Mouse (Mus musculus): ENCODE results near the gene Prpf19.

The Prpf19 gene

GRCm38 (mm10) chr19:10895016-10895528 is at the start of gene Prpf19:
Gene Prpf19 (plus strand): TSS chr19:10895231.
- DNase-seq (ENCODE audit: extremely low spot score, low spot score), result peak; percentile 97

GRCm38 (mm10) chr19:10845454-10845853 is 49.6 kb upstream of the Prpf19 start:
- DNase-seq (ENCODE audit: extremely low spot score, low spot score), result no peak

GRCm38 (mm10) chr19:10846150-10846549 is 48.9 kb upstream of the Prpf19 start:
- DNase-seq (ENCODE audit: extremely low spot score, low spot score), result no peak

- DNase-seq (ENCODE audit: extremely low spot score, low spot score), result no peak
Observed at GRCm38 (mm10) chr19:10847311-10848087, 47.5 kb upstream of the Prpf19 start.

DNA sequence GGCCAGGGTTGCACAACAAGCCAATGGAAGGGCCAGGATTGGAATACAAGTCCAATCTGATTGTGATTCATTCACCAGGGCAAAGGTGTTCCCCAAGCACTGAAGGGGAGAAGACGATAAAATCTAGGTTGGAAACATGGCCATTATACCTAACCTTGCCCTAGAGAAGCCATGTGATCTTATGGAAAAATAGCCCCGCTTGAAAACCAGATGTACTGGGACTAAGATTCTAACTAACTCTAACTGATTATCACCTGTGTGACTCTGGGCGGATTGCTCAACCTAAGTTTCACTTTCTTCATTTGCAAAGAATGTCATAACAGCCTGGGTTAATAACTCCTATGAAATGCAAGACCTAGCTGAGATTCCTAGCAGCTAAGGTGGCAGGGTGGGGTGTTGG is 39.6 kb upstream of the Prpf19 start:
- DNase-seq (ENCODE audit: extremely low spot score, low spot score), result no peak

DNA sequence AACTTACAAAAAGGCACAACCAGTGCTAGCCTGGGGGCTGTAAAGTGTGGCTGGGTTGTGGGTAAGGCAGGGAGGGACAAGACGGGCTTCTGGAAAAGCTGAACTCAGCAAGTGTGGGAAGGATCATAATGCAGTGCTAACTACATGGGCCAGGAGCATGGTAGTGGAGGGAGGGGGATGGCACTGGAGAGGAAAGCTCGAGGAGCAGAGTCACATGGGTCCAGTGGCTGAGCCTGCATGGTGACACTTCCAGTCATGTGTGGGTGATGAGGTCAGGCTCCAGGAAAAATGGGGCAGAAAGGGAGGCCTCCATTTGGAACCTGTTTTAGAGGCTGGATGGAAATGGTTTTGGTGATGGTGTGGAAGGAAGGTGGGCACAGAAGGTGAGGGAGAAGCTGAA is 38.5 kb upstream of the Prpf19 start:
- no peak for DNase-seq (ENCODE audit: extremely low spot score, low spot score)

DNA sequence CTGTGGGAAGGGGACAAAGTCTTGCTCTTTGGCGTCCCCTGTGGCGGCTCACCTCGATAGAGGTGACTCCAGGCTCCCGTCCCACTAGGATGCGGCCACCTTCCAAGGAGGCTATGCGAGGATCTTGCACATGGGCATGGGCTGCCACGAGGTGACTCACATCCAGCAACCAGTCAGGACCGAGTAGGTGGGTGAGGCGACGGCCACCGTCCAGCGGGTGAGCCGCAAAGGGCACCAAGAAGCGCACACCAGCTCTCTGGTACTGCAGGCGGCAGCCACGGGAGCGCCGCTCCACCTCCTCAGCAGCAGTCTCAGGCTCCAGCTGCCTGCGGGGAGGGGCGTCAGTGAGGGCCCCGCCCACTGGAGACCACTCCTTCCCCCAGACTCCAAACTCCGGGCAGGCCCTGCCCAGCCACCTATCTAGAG is 34.9 kb upstream of the Prpf19 start:
- DNase-seq (ENCODE audit: extremely low spot score, low spot score), result no peak

- no peak for DNase-seq (ENCODE audit: extremely low spot score, low spot score)
Observed at GRCm38 (mm10) chr19:10866351-10866750, 28.7 kb upstream of the Prpf19 start.

GRCm38 (mm10) chr19:10867946-10868622 is 26.9 kb upstream of the Prpf19 start:
- no peak for DNase-seq (ENCODE audit: extremely low spot score, low spot score)

GRCm38 (mm10) chr19:10868623-10869141 is 26.3 kb upstream of the Prpf19 start:
- peak; percentile 60 for DNase-seq (ENCODE audit: extremely low spot score, low spot score)

DNA sequence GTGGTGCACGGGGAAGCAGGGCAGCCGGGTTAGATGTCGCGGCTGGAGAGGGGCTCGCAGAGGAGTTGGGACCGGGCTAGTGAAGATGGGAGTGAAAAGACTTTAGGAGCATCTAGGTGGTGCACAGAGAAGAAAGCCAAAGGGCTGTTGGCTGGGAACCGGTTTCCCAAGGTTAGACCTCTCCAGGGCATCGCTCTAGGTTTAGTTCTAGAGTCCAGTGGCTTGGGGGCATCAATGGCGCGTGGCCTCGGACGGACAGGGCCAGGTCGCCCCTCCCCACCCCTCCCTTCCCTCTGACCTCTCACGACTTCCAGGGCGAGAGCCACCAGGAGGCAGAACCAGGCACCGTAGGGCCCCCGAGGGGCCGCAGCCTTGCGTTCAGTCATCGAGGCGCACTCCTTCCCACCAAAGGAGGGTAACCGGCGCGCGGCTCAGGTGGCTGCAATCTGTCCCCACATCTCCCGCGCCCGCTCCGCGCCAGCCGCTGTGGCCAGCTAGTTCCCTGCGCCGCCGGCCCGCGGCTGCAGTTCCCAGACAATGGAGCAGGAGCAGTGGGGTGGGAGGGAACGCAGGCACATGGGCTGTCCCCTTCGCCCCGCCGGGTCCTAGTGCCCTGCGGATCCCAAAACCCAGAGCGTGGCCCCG is 25.7 kb upstream of the Prpf19 start:
- DNase-seq (ENCODE audit: extremely low spot score, low spot score), result peak; percentile 92

- no peak for DNase-seq (ENCODE audit: extremely low spot score, low spot score)
Observed at GRCm38 (mm10) chr19:10869886-10870527, 25.0 kb upstream of the Prpf19 start, which contains the start of gene Tmem132a. Gene Tmem132a (minus strand): TSS chr19:10869940.

DNA sequence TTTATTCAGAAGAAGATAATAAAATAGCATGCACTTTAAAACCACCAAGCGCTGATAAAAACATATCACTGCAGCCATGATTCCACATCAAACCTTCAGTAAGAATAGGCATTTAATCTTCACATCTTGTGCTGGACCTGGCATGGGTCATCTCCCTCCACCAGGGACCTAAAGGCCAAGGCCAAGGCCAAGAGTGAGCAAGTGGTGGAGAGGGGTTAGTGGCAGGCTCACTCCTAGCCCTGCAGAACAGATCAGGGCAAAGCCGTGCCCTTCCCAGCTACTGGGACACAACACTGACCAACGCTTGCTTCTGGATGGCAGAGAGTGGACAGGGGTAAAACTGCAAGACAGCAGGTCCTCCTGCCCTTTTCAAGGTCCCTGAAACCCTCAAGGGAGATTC is 24.4 kb upstream of the Prpf19 start:
- DNase-seq (ENCODE audit: extremely low spot score, low spot score), result no peak

GRCm38 (mm10) chr19:10871328-10871961 is 23.6 kb upstream of the Prpf19 start:
- DNase-seq (ENCODE audit: extremely low spot score, low spot score), result no peak

GRCm38 (mm10) chr19:10878201-10878837 is 16.7 kb upstream of the Prpf19 start:
- no peak for DNase-seq (ENCODE audit: extremely low spot score, low spot score)

GRCm38 (mm10) chr19:10880085-10880974 is 14.7 kb upstream of the Prpf19 start:
- no peak for DNase-seq (ENCODE audit: extremely low spot score, low spot score)

DNA sequence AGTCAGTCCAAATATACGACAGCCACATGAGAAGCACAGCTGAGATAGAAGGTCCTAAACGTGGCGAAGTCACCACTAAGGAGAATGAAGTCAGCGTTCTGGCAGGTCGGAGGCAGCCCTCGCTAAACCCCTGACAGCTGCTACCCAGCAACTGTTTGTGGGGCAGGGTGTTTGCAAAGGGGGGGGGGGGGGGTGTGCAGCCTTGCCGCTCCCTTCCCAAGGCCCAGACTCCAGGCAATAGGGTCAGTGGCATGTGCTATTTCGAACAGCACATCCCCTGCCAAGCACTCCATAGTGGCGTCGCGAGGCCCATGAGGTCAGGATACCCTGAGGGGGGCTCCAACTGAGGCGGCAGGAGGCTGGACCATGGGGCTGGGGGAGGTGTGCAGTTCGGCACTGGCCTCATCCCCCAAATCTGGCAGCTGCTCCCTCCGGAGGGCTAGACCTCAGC is 14.0 kb upstream of the Prpf19 start:
- no peak for DNase-seq (ENCODE audit: extremely low spot score, low spot score)

GRCm38 (mm10) chr19:10881426-10882154 is 13.4 kb upstream of the Prpf19 start, which contains the start of gene Tmem109:
Gene Tmem109 (minus strand): TSS chr19:10882001.
- peak; percentile 98 for DNase-seq (ENCODE audit: extremely low spot score, low spot score)

Measured in neural tube, embryonic 10.5 days (tissue).